Mouse (Mus musculus) layer of hippocampus, adult 9-10 months (tissue): ENCODE measurements around the gene Col1a2.

Source experiments
- DNase-seq: peaks from one replicate; pipeline ENCODE4 v3.0.0; 2022; ENCODE audit warnings: low spot score

The Col1a2 gene

GRCm38 (mm10) chr6:4504603-4505131 lies at the start of gene Col1a2:
TSS of gene Col1a2 (plus strand) at chr6:4504814.
- DNase-seq = no peak

GRCm38 (mm10) chr6:4455518-4455917 lies 49.1 kb upstream of the Col1a2 start:
- no peak for DNase-seq

GRCm38 (mm10) chr6:4455961-4456617 lies 48.5 kb upstream of the Col1a2 start:
- no peak for DNase-seq

GRCm38 (mm10) chr6:4456691-4457447 lies 47.7 kb upstream of the Col1a2 start:
- DNase-seq = no peak

GRCm38 (mm10) chr6:4457555-4457996 lies 47.0 kb upstream of the Col1a2 start:
- DNase-seq = no peak

GRCm38 (mm10) chr6:4465320-4465719 lies 39.3 kb upstream of the Col1a2 start:
- no peak for DNase-seq

- DNase-seq = no peak
These were observed 21.1 kb upstream of the Col1a2 start for GRCm38 (mm10) chr6:4483577-4483936.

GRCm38 (mm10) chr6:4483937-4484601 lies 20.5 kb upstream of the Col1a2 start:
- DNase-seq = no peak

- no peak for DNase-seq
These were observed 16.3 kb upstream of the Col1a2 start for GRCm38 (mm10) chr6:4488349-4488748.

- no peak for DNase-seq
These were observed 15.6 kb upstream of the Col1a2 start for GRCm38 (mm10) chr6:4488966-4489365.

- DNase-seq = no peak
These were observed 15.0 kb upstream of the Col1a2 start for GRCm38 (mm10) chr6:4489366-4490245.

- no peak for DNase-seq
These were observed 10.9 kb upstream of the Col1a2 start for GRCm38 (mm10) chr6:4493666-4494065.

- no peak for DNase-seq
These were observed 8.2 kb upstream of the Col1a2 start for GRCm38 (mm10) chr6:4496428-4496827.

GRCm38 (mm10) chr6:4503106-4503505 lies 1.5 kb upstream of the Col1a2 start:
- DNase-seq = no peak

- DNase-seq = no peak
These were observed 764 bp downstream of the Col1a2 start for GRCm38 (mm10) chr6:4505158-4505997.

GRCm38 (mm10) chr6:4506106-4506505 lies 1.5 kb downstream of the Col1a2 start:
- DNase-seq = no peak

GRCm38 (mm10) chr6:4506791-4507190 lies 2.2 kb downstream of the Col1a2 start:
- no peak for DNase-seq

- no peak for DNase-seq
These were observed 2.7 kb downstream of the Col1a2 start for GRCm38 (mm10) chr6:4507323-4507722.

- DNase-seq = no peak
These were observed 3.7 kb downstream of the Col1a2 start for GRCm38 (mm10) chr6:4508279-4508678.

- no peak for DNase-seq
These were observed 4.8 kb downstream of the Col1a2 start for GRCm38 (mm10) chr6:4509395-4509794.

GRCm38 (mm10) chr6:4514671-4515070 lies 10.1 kb downstream of the Col1a2 start:
- no peak for DNase-seq
